Mouse (Mus musculus) thymus, adult 2 months (tissue): ENCODE data around the gene Borcs6.

ENCODE experiments used
- CTCF ChIP-seq: fragments of 200-500 bp; IDR thresholded peaks from 2 replicates; pipeline ENCODE4 v1.5.1; 2012; ENCODE audit warnings: mild to moderate bottlenecking, control low read depth, low read length, moderate library complexity, borderline replicate concordance; ENCODE audit not compliant: control insufficient read depth, poor library complexity, insufficient read depth; ENCODE audit errors: extremely low read depth
- POLR2A ChIP-seq: fragments of 200-500 bp; IDR thresholded peaks from 2 replicates; pipeline ENCODE4 v1.6.1; 2012; ENCODE audit warnings: mild to moderate bottlenecking, low read length, control low read depth, moderate library complexity; ENCODE audit not compliant: control insufficient read depth, poor library complexity, insufficient read depth; ENCODE audit errors: extremely low read depth

DNA sequence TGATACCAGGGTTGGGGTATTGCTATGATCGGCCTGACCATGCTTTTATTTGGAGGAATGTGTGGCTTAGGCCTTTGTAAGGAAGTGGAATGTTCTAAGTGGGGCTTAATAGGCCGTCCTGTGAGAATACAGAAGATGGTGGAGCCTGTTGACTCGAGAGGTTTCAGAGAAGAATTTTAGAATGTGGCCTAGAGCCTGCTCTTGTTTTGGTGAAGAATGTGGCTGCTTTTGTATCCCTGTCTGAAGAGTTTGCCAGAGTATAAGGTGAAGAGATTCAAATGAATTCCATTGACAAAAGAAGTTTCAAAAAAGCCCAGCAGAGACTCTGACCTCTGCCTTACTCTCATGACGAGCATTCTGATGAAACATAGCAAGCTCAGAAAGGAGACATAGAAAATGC lies 7.7 kb upstream of the Borcs6 start:
- no peak for TF ChIP-seq CTCF
- no peak for TF ChIP-seq POLR2A
